ENCODE assay signal across 24 mouse cellular contexts in genomic region chr17:86319967-86320602, GRCm38 (mm10).
A peak's percentile ranks its signal among the peaks of the same experiment; 100 is the strongest.
DNase-seq lines count a peak whose midpoint lies in the region; ATAC-seq lines count a peak whose summit lies in the region.
"Had no signal": no experiment of that assay in that cellular context is flagged by ENCODE, and none has a peak within 500 bp of the region (broad histone marks: within the 10 kb centered on the region; RNA-seq: fewer than 3 reads in every experiment).

No protein-coding gene starts in this region.

- ATAC-seq in frontal cortex, adult (ENCODE audit: low TSS enrichment) = peak; percentile 91
- ATAC-seq in neural tube, embryonic 13.5 days (ENCODE audit: low read depth) = no peak
- ATAC-seq in monocyte, adult 5-6 weeks (replicated peaks; ENCODE audit: insufficient number of reproducible peaks, low FRiP score, low TSS enrichment, poor library complexity, severe bottlenecking) = no peak
- ATAC-seq: forebrain, embryonic 16.5 days had no signal

- H3K4me1 ChIP-seq in neural tube, embryonic 13.5 days (replicated peaks) = peaks cover 29% of the 10 kb centered on the region

- WGBS in neural tube, embryonic 13.5 days = 68% methylated on average over 13 of the region's 13 CpGs

- no peaks in the 10 kb centered on the region for H3K27me3 ChIP-seq in neural tube, embryonic 13.5 days
- H3K27me3 ChIP-seq: heart, embryonic 12.5 days; kidney, embryonic 15.5 days; liver, embryonic 13.5 days; midbrain, embryonic 12.5 days had no signal

- H3K4me2 ChIP-seq in neural tube, embryonic 13.5 days = no peak overlapping the region
- H3K4me2 ChIP-seq: heart, embryonic 12.5 days; kidney, embryonic 15.5 days; liver, embryonic 13.5 days; lung, embryonic 14.5 days; midbrain, embryonic 12.5 days had no signal

- H3K4me3 ChIP-seq in neural tube, embryonic 13.5 days = no peak overlapping the region
- H3K4me3 ChIP-seq: embryonic facial prominence, embryonic 10.5 days; heart, embryonic 12.5 days; kidney, embryonic 15.5 days; liver, embryonic 13.5 days; midbrain, embryonic 12.5 days had no signal

- 0 out of 2 replicates have a peak overlapping the region, but pooled peaks have one; percentile 1 for H3K27ac ChIP-seq in neural tube, embryonic 13.5 days (replicated peaks)
- H3K27ac ChIP-seq: embryonic facial prominence, embryonic 10.5 days; kidney, embryonic 15.5 days; liver, embryonic 13.5 days; midbrain, embryonic 12.5 days had no signal

- no peak overlapping the region for H3K9ac ChIP-seq in neural tube, embryonic 13.5 days
- H3K9ac ChIP-seq: heart, embryonic 12.5 days; kidney, embryonic 15.5 days; liver, embryonic 13.5 days; lung, embryonic 14.5 days; midbrain, embryonic 12.5 days had no signal

- H3K9me3 ChIP-seq in neural tube, embryonic 13.5 days = peaks cover 5% of the 10 kb centered on the region; the same call in 1 of the 2 replicates
- H3K9me3 ChIP-seq: heart, embryonic 12.5 days; kidney, embryonic 15.5 days; liver, embryonic 13.5 days; midbrain, embryonic 12.5 days had no signal

- no peaks in the 10 kb centered on the region for H3K36me3 ChIP-seq in neural tube, embryonic 13.5 days
- H3K36me3 ChIP-seq: embryonic facial prominence, embryonic 10.5 days; kidney, embryonic 15.5 days; liver, embryonic 13.5 days; midbrain, embryonic 12.5 days had no signal

- no peak for DNase-seq in frontal cortex, postnatal 25 days (ENCODE audit: low spot score in 2 of 2)
- DNase-seq in neural tube, embryonic 10.5 days (ENCODE audit: extremely low spot score, low spot score) = no peak
- peak; percentile 37 for DNase-seq in right cerebral cortex, postnatal 14 days
- DNase-seq in natural killer cell, adult 2 months (ENCODE audit: low spot score in 2 of 2) = no peak
- DNase-seq: adrenal gland, postnatal 14 days; cerebellum, postnatal 10 days; gastrocnemius, postnatal 14 days; heart, adult 18-20 months; heart, postnatal 10 days; kidney, adult 11 months; kidney, postnatal 36 days; layer of hippocampus, adult 9-11 months; liver, embryonic 13.5 days; lung, embryonic 14.5 days; thymus, adult 18-20 months; thymus, postnatal 4 days had no signal
